Comparison of ENCODE assay signal across 9 mouse cellular contexts in the genomic region with DNA sequence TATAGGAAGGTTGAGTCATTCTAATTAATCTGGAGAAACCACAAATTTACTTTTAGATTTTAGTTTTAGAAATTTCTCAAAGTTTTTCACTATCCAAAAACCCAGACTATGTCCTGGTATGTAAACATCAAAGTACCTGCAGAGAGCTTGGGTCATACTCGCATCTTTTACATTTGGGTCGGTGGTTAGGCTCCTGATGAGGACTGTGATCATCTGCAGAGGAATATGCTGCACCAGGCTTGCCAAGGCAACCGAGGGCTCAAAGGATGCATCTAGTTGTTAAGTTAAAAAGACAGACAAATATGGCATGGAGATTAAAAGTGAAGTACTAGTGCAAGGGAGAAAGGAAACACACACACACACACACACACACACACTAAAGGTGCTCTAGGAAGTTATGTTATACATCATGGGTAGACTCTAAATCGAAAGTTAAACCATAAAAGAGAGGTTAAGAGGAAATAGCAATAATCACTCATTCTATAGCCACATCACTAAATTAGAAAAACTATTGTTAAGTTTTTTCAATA. TPM values are rescaled to one million over a fixed set of nuclear protein-coding genes. Genes with fewer than 3 reads are reported as not detected.
A peak's percentile ranks its signal among the peaks of the same experiment; 100 is the strongest.
DNase-seq lines count a peak whose midpoint lies in the region; ATAC-seq and TF ChIP-seq lines count a peak whose summit lies in the region.
"Had no signal": no experiment of that assay in that cellular context is flagged by ENCODE, and none has a peak within 500 bp of the region (broad histone marks: within the 10 kb centered on the region; RNA-seq: fewer than 3 reads in every experiment).

No protein-coding gene starts in this region.

- no peaks in the 10 kb centered on the region for H3K27me3 ChIP-seq in hindbrain, embryonic 15.5 days
- H3K27me3 ChIP-seq in midbrain, embryonic 15.5 days (replicated peaks), result no peaks in the 10 kb centered on the region

- no peak overlapping the region for H3K9ac ChIP-seq in hindbrain, embryonic 15.5 days
- H3K9ac ChIP-seq in midbrain, embryonic 15.5 days, result no peak overlapping the region

- H3K4me3 ChIP-seq in layer of hippocampus, adult 2 months, result peak overlapping the region; percentile 92
- peak overlapping the region; percentile 56 for H3K4me3 ChIP-seq in bone marrow, adult 2 months (replicated peaks; ENCODE audit: control insufficient read depth, low read depth, low read length)
- no peak overlapping the region for H3K4me3 ChIP-seq in hindbrain, embryonic 15.5 days
- H3K4me3 ChIP-seq in midbrain, embryonic 15.5 days, result no peak overlapping the region

- ATAC-seq in hindbrain, embryonic 15.5 days (ENCODE audit: low FRiP score, low read depth), result no peak
- no peak for ATAC-seq in midbrain, embryonic 15.5 days (replicated peaks)

- no peaks in the 10 kb centered on the region; the same call in 1 of the 2 replicates for H3K4me1 ChIP-seq in bone marrow, adult 2 months (ENCODE audit: control insufficient read depth, insufficient read depth, low read length)
- peaks cover 48% of the 10 kb centered on the region for H3K4me1 ChIP-seq in hindbrain, embryonic 15.5 days (replicated peaks)
- peaks cover 40% of the 10 kb centered on the region for H3K4me1 ChIP-seq in midbrain, embryonic 15.5 days

- 17% methylated on average over 4 of the region's 4 CpGs for WGBS in bone marrow, adult 2 months
- 88% methylated on average over 4 of the region's 4 CpGs for WGBS in hindbrain, embryonic 15.5 days
- WGBS in midbrain, embryonic 15.5 days, result 87% methylated on average over 4 of the region's 4 CpGs

- H3K4me2 ChIP-seq in hindbrain, embryonic 15.5 days, result peak overlapping the region; percentile 77
- H3K4me2 ChIP-seq in midbrain, embryonic 15.5 days, result peak overlapping the region; percentile 90

- no peak for TF ChIP-seq CTCF in layer of hippocampus, adult 2 months (conservative IDR thresholded peaks at IDR 0.05)
- no peak for TF ChIP-seq CTCF in bone marrow, adult 2 months (IDR thresholded peaks at IDR 0.05; ENCODE audit: control insufficient read depth, insufficient read depth, low read length)

- H3K36me3 ChIP-seq in hindbrain, embryonic 15.5 days, result peaks cover 10% of the 10 kb centered on the region
- peaks cover 7% of the 10 kb centered on the region; the same call in 1 of the 2 replicates for H3K36me3 ChIP-seq in midbrain, embryonic 15.5 days (replicated peaks)

- no peaks in the 10 kb centered on the region for H3K9me3 ChIP-seq in hindbrain, embryonic 15.5 days
- no peaks in the 10 kb centered on the region for H3K9me3 ChIP-seq in midbrain, embryonic 15.5 days

- no peak overlapping the region for H3K27ac ChIP-seq in layer of hippocampus, adult 2 months
- no peak overlapping the region for H3K27ac ChIP-seq in bone marrow, adult 2 months (ENCODE audit: control insufficient read depth, insufficient read depth, low read depth, low read length, poor library complexity)
- no peak overlapping the region for H3K27ac ChIP-seq in hindbrain, embryonic 15.5 days (replicated peaks)
- H3K27ac ChIP-seq in midbrain, embryonic 15.5 days, result no peak overlapping the region

- no peak for TF ChIP-seq POLR2A in bone marrow, adult 2 months (IDR thresholded peaks at IDR 0.05; ENCODE audit: borderline replicate concordance, control insufficient read depth, low read depth, low read length)

- DNase-seq in layer of hippocampus, adult 2 months (ENCODE audit: low spot score in 2 of 2), result no peak
- no peak for DNase-seq in layer of hippocampus, adult 9-11 months
- DNase-seq in gastrocnemius, adult 8-10 months (ENCODE audit: low spot score in 2 of 2), result no peak
- DNase-seq in cerebellum, adult 8-10 months, result no peak
- no peak for DNase-seq in gastrocnemius, postnatal 25 days
- DNase-seq: lung, postnatal 4 days had no signal

RNA-seq across cellular contexts. Expression of a gene that starts 2.6 kb away (rescaled TPM):
- total RNA-seq in layer of hippocampus, adult 2 months (2021), result 10 to 100 TPM; 23.3 to 26.0 TPM
- polyA plus RNA-seq in bone marrow, adult 2 months (2011; ENCODE audit: insufficient read depth, insufficient read length, low replicate concordance, missing spikeins), result 5.0 and 6.7 TPM in 2 replicates
- 16.7 and 18.0 TPM in 2 replicates for polyA plus RNA-seq in hindbrain, embryonic 15.5 days (2015; fragmentation: Nextera tagmentation; extraction: Ambion mirVana)
- 17.8 and 17.9 TPM in 2 replicates for polyA plus RNA-seq in midbrain, embryonic 15.5 days (2015; fragmentation: Nextera tagmentation; extraction: Ambion mirVana)
- total RNA-seq in gastrocnemius, adult 8-10 months (2022), result 10 to 100 TPM; 21.2 to 23.7 (median 23.0) TPM
- total RNA-seq in gastrocnemius, postnatal 25 days (2021), result 10 to 100 TPM; 16.8 to 17.8 TPM

Comparison
In these comparisons a context has a peak if more than half of its experiments do, and no peak if none do; other contexts are left out.
1. H3K4me3 ChIP-seq: peak in layer of hippocampus, adult 2 months (single experiment) and bone marrow, adult 2 months (single experiment); none in hindbrain, embryonic 15.5 days (single experiment) and midbrain, embryonic 15.5 days (single experiment).